Mouse (Mus musculus): ENCODE results near the gene Slc25a5. TPM values are rescaled to one million over a fixed set of nuclear protein-coding genes. Genes with fewer than 3 reads are reported as not detected.
A peak's percentile ranks its signal among the peaks of the same experiment; 100 is the strongest.

Slc25a5 gene
- polyA plus RNA-seq, 1 experiment from 2014 or later = 719 TPM

GRCm38 (mm10) chrX:36807360-36808317 lies 12.2 kb downstream of the Slc25a5 start:
- Histone ChIP-seq H3K27ac (ENCODE audit: low read depth) (peak overlapping the region; percentile 82), H3K9ac (replicated peaks) (peak overlapping the region; percentile 34), H3K9me3 (ENCODE audit: low read length) (no peaks in the 10 kb centered on the region), H3K4me2 (ENCODE audit: low read depth, low read length) (peak overlapping the region; percentile 68), H3K36me3 (replicated peaks; ENCODE audit: insufficient read depth, low read length) (no peaks in the 10 kb centered on the region), H3K4me1 (ENCODE audit: insufficient read depth) (no peaks in the 10 kb centered on the region), H3K4me3 (ENCODE audit: low read depth, low read length) (peak overlapping the region; percentile 50), H3K27me3 (ENCODE audit: insufficient read depth, low read length) (no peaks in the 10 kb centered on the region)
- peak; percentile 83 for TF ChIP-seq CTCF (IDR thresholded peaks at IDR 0.05; ENCODE audit: low read depth)
- TF ChIP-seq EP300 (IDR thresholded peaks at IDR 0.05; ENCODE audit: low read depth) = peak; percentile 37; the same call in 1 of the 2 replicates
- ATAC-seq = peak; percentile 94
- DNase-seq = peak; percentile 90
- 11% methylated on average over 38 of the region's 45 CpGs for WGBS (ENCODE audit: insufficient replicate concordance)

- Histone ChIP-seq H3K9ac (replicated peaks) (no peak overlapping the region), H3K27me3 (ENCODE audit: insufficient read depth, low read length) (no peaks in the 10 kb centered on the region), H3K4me1 (ENCODE audit: insufficient read depth) (no peaks in the 10 kb centered on the region), H3K4me3 (ENCODE audit: low read depth, low read length) (peak overlapping the region; percentile 50), H3K36me3 (replicated peaks; ENCODE audit: insufficient read depth, low read length) (no peaks in the 10 kb centered on the region), H3K4me2 (ENCODE audit: low read depth, low read length) (peak overlapping the region; percentile 68), H3K9me3 (ENCODE audit: low read length) (no peaks in the 10 kb centered on the region), H3K27ac (ENCODE audit: low read depth) (peak overlapping the region; percentile 55; the same call in 1 of the 2 replicates)
- TF ChIP-seq CTCF (IDR thresholded peaks at IDR 0.05; ENCODE audit: low read depth) (no peak), EP300 (IDR thresholded peaks at IDR 0.05; ENCODE audit: low read depth) (no peak)
- ATAC-seq = no peak
- no peak for DNase-seq
- 45% methylated on average over 6 of the region's 6 CpGs for WGBS (ENCODE audit: insufficient replicate concordance)
These were observed 12.8 kb downstream of the Slc25a5 start for GRCm38 (mm10) chrX:36808318-36808683.

- peak; percentile 28 for DNase-seq
These were observed 15.9 kb downstream of the Slc25a5 start for GRCm38 (mm10) chrX:36811377-36811776.

GRCm38 (mm10) chrX:36814161-36814836 lies 18.8 kb downstream of the Slc25a5 start:
- WGBS (ENCODE audit: insufficient replicate concordance) = 57% methylated on average over 8 of the region's 8 CpGs
- ATAC-seq = peak; percentile 99
- H3K9ac ChIP-seq (replicated peaks) = no peak overlapping the region

More at GRCm38 (mm10) chrX:36811377-36811776, 15.9 kb downstream of the Slc25a5 start:
- no peaks in the 10 kb centered on the region for H3K27me3 ChIP-seq (ENCODE audit: insufficient read depth, low read length)
- TF ChIP-seq EP300 (IDR thresholded peaks at IDR 0.05; ENCODE audit: low read depth) = no peak
- peak; percentile 65 for TF ChIP-seq CTCF (IDR thresholded peaks at IDR 0.05; ENCODE audit: low read depth)
- no peaks in the 10 kb centered on the region for H3K36me3 ChIP-seq (replicated peaks; ENCODE audit: insufficient read depth, low read length)
- H3K4me2 ChIP-seq (ENCODE audit: low read depth, low read length) = no peak overlapping the region
- H3K4me3 ChIP-seq (ENCODE audit: low read depth, low read length) = no peak overlapping the region
- no peaks in the 10 kb centered on the region for H3K4me1 ChIP-seq (ENCODE audit: insufficient read depth)
- H3K9me3 ChIP-seq (ENCODE audit: low read length) = no peaks in the 10 kb centered on the region
- H3K27ac ChIP-seq (ENCODE audit: low read depth) = no peak overlapping the region
- no peak for ATAC-seq
- WGBS (ENCODE audit: insufficient replicate concordance) = 35% methylated on average over 5 of the region's 5 CpGs
- no peak overlapping the region for H3K9ac ChIP-seq (replicated peaks)

GRCm38 (mm10) chrX:36815022-36815421 lies 19.6 kb downstream of the Slc25a5 start:
- ATAC-seq (no peak), DNase-seq (no peak)
- H3K36me3 ChIP-seq (replicated peaks; ENCODE audit: insufficient read depth, low read length) = no peaks in the 10 kb centered on the region
- H3K4me2 ChIP-seq (ENCODE audit: low read depth, low read length) = no peak overlapping the region
- no peaks in the 10 kb centered on the region for H3K27me3 ChIP-seq (ENCODE audit: insufficient read depth, low read length)
- no peak for TF ChIP-seq EP300 (IDR thresholded peaks at IDR 0.05; ENCODE audit: low read depth)
- TF ChIP-seq CTCF (IDR thresholded peaks at IDR 0.05; ENCODE audit: low read depth) = no peak
- H3K4me1 ChIP-seq (ENCODE audit: insufficient read depth) = peaks cover 6% of the 10 kb centered on the region; the same call in 1 of the 2 replicates
- no peak overlapping the region for H3K9ac ChIP-seq (replicated peaks)
- WGBS (ENCODE audit: insufficient replicate concordance) = 85% methylated on average over 4 of the region's 4 CpGs
- peak overlapping the region; percentile 66 for H3K27ac ChIP-seq (ENCODE audit: low read depth)
- H3K9me3 ChIP-seq (ENCODE audit: low read length) = no peaks in the 10 kb centered on the region
- no peak overlapping the region for H3K4me3 ChIP-seq (ENCODE audit: low read depth, low read length)

More at GRCm38 (mm10) chrX:36814161-36814836, 18.8 kb downstream of the Slc25a5 start:
- Histone ChIP-seq H3K27ac (ENCODE audit: low read depth) (peak overlapping the region; percentile 70), H3K36me3 (replicated peaks; ENCODE audit: insufficient read depth, low read length) (no peaks in the 10 kb centered on the region), H3K9me3 (ENCODE audit: low read length) (no peaks in the 10 kb centered on the region), H3K4me3 (ENCODE audit: low read depth, low read length) (no peak overlapping the region), H3K4me2 (ENCODE audit: low read depth, low read length) (no peak overlapping the region), H3K27me3 (ENCODE audit: insufficient read depth, low read length) (no peaks in the 10 kb centered on the region), H3K4me1 (ENCODE audit: insufficient read depth) (peaks cover 6% of the 10 kb centered on the region; the same call in 1 of the 2 replicates)
- TF ChIP-seq CTCF (IDR thresholded peaks at IDR 0.05; ENCODE audit: low read depth) = no peak
- peak; percentile 24; the same call in 1 of the 2 replicates for TF ChIP-seq EP300 (IDR thresholded peaks at IDR 0.05; ENCODE audit: low read depth)
- peak; percentile 42 for DNase-seq

- Histone ChIP-seq H3K36me3 (replicated peaks; ENCODE audit: insufficient read depth, low read length) (no peaks in the 10 kb centered on the region), H3K27ac (ENCODE audit: low read depth) (no peak overlapping the region), H3K4me1 (ENCODE audit: insufficient read depth) (peaks cover 6% of the 10 kb centered on the region; the same call in 1 of the 2 replicates), H3K4me2 (ENCODE audit: low read depth, low read length) (no peak overlapping the region), H3K27me3 (ENCODE audit: insufficient read depth, low read length) (no peaks in the 10 kb centered on the region), H3K9me3 (ENCODE audit: low read length) (no peaks in the 10 kb centered on the region), H3K4me3 (ENCODE audit: low read depth, low read length) (no peak overlapping the region), H3K9ac (replicated peaks) (no peak overlapping the region)
- TF ChIP-seq EP300 (IDR thresholded peaks at IDR 0.05; ENCODE audit: low read depth) = no peak
- TF ChIP-seq CTCF (IDR thresholded peaks at IDR 0.05; ENCODE audit: low read depth) = no peak
- DNase-seq (no peak), ATAC-seq (no peak)
- WGBS (ENCODE audit: insufficient replicate concordance) = 60% methylated on average over 2 of the region's 4 CpGs
These were observed 20.0 kb downstream of the Slc25a5 start for GRCm38 (mm10) chrX:36815439-36815838.
